Mouse (Mus musculus) hematopoietic stem cell, adult 5-6 weeks (primary cell): ENCODE results near the gene Lsm11. TPM values are rescaled to one million over a fixed set of nuclear protein-coding genes. Genes with fewer than 3 reads are reported as not detected.

ENCODE experiments used
- ATAC-seq, 2 experiments: fragments of 125-278 bp in 1 of 2; replicated peaks in 1 of 2; 2 replicates each; pipeline ENCODE4 v1.8.0; 2016 to 2017; ENCODE audit warnings: inconsistent platforms in 2 of 2, mild to moderate bottlenecking in 2 of 2, moderate number of reproducible peaks in 2 of 2, low read depth in 1 of 2, moderate TSS enrichment in 1 of 2; ENCODE audit not compliant: low FRiP score in 2 of 2, poor library complexity in 2 of 2, severe bottlenecking in 2 of 2, insufficient read depth in 1 of 2, low TSS enrichment in 1 of 2
- total RNA-seq: library from RNA; stranded (forward); fragments of 172-1452, 232-1000 nt; gene quantifications from 2 replicates; pipeline ENCODE4 v1.2.3, GENCODE M21; 2017

The Lsm11 gene
- 4.2 and 4.6 TPM in 2 replicates for total RNA-seq

GRCm38 (mm10) chr11:45944643-45945156, at the start of gene Lsm11:
TSS of gene Lsm11 (minus strand) at chr11:45944935.
- ATAC-seq: peak; percentile 92 to 96

GRCm38 (mm10) chr11:45992087-45992486, 47.4 kb upstream of the Lsm11 start:
- no peak for ATAC-seq

- ATAC-seq: 0 out of 4 replicates have a peak, but pooled peaks of 1 of the 2 experiments have one; percentile 17
Observed at GRCm38 (mm10) chr11:45991604-45992003, 46.9 kb upstream of the Lsm11 start.

GRCm38 (mm10) chr11:45980893-45981253, 36.1 kb upstream of the Lsm11 start:
- ATAC-seq: no peak

- peak; percentile 56 to 75 for ATAC-seq
Observed at GRCm38 (mm10) chr11:45979946-45980892, 35.5 kb upstream of the Lsm11 start, which contains the start of gene Sox30. TSS of gene Sox30 (plus strand) at chr11:45980310.

GRCm38 (mm10) chr11:45976061-45976460, 31.3 kb upstream of the Lsm11 start:
- ATAC-seq: no peak

GRCm38 (mm10) chr11:45974466-45974865, 29.7 kb upstream of the Lsm11 start:
- no peak for ATAC-seq

GRCm38 (mm10) chr11:45973635-45974034, 28.9 kb upstream of the Lsm11 start:
- ATAC-seq: no peak

- ATAC-seq: no peak
Observed at GRCm38 (mm10) chr11:45968466-45968865, 23.7 kb upstream of the Lsm11 start.

- ATAC-seq: no peak
Observed at GRCm38 (mm10) chr11:45966896-45967295, 22.2 kb upstream of the Lsm11 start.

GRCm38 (mm10) chr11:45960003-45960402, 15.3 kb upstream of the Lsm11 start:
- ATAC-seq: no peak

- ATAC-seq: 0 out of 4 replicates have a peak, but pooled peaks of 1 of the 2 experiments have one; percentile 24
Observed at GRCm38 (mm10) chr11:45959598-45959997, 14.9 kb upstream of the Lsm11 start.

- ATAC-seq: peak; percentile 98 to 99
Observed at GRCm38 (mm10) chr11:45955127-45955627, 10.4 kb upstream of the Lsm11 start, which contains the start of gene Thg1l. TSS of gene Thg1l (minus strand) at chr11:45955494.

- ATAC-seq: no peak
Observed at GRCm38 (mm10) chr11:45947491-45947890, 2.8 kb upstream of the Lsm11 start.

GRCm38 (mm10) chr11:45946796-45947195, 2.1 kb upstream of the Lsm11 start:
- no peak for ATAC-seq

GRCm38 (mm10) chr11:45943891-45944642, 668 bp downstream of the Lsm11 start:
- peak; percentile 7 to 26; a peak in 3 of 4 replicates for ATAC-seq

GRCm38 (mm10) chr11:45943108-45943705, 1.5 kb downstream of the Lsm11 start:
- ATAC-seq: no peak
